Comparison of ENCODE assay signal across 14 mouse cellular contexts in genomic region chr6:32388276-32388675, GRCm38 (mm10).
DNase-seq lines count a peak whose midpoint lies in the region; ATAC-seq and TF ChIP-seq lines count a peak whose summit lies in the region.
"Had no signal": no experiment of that assay in that cellular context is flagged by ENCODE, and none has a peak within 500 bp of the region (broad histone marks: within the 10 kb centered on the region; RNA-seq: fewer than 3 reads in every experiment).

No protein-coding gene starts in this region.

- H3K4me2 ChIP-seq in lung, postnatal 0 days (replicated peaks; ENCODE audit: low read depth, low read length), result no peak overlapping the region
- H3K4me2 ChIP-seq: limb, embryonic 15.5 days had no signal

- H3K9me3 ChIP-seq in lung, postnatal 0 days (ENCODE audit: low read length), result no peaks in the 10 kb centered on the region
- no peaks in the 10 kb centered on the region for H3K9me3 ChIP-seq in hindbrain, embryonic 10.5 days
- H3K9me3 ChIP-seq: limb, embryonic 15.5 days had no signal

- H3K9ac ChIP-seq in lung, postnatal 0 days (replicated peaks; ENCODE audit: low read depth), result no peak overlapping the region
- H3K9ac ChIP-seq: limb, embryonic 15.5 days had no signal

- no peaks in the 10 kb centered on the region for H3K36me3 ChIP-seq in lung, postnatal 0 days (ENCODE audit: insufficient read depth, low read length)
- H3K36me3 ChIP-seq in hindbrain, embryonic 10.5 days, result no peaks in the 10 kb centered on the region
- H3K36me3 ChIP-seq: limb, embryonic 15.5 days had no signal

- H3K4me1 ChIP-seq in lung, postnatal 0 days (ENCODE audit: insufficient read depth, low read depth, low read length), result no peaks in the 10 kb centered on the region; the same call in 1 of the 2 replicates
- H3K4me1 ChIP-seq in hindbrain, embryonic 10.5 days (replicated peaks), result 0 out of 2 replicates have a peak, but pooled peaks cover 11% of the 10 kb centered on the region
- H3K4me1 ChIP-seq: limb, embryonic 15.5 days had no signal

- ATAC-seq in lung, postnatal 0 days, result no peak
- ATAC-seq: intestine, embryonic 16.5 days; midbrain, embryonic 16.5 days had no signal

- H3K27me3 ChIP-seq in lung, postnatal 0 days (replicated peaks; ENCODE audit: insufficient read depth, low read length), result no peaks in the 10 kb centered on the region
- no peaks in the 10 kb centered on the region for H3K27me3 ChIP-seq in hindbrain, embryonic 10.5 days (ENCODE audit: insufficient read depth, poor library complexity, severe bottlenecking)
- H3K27me3 ChIP-seq: limb, embryonic 15.5 days had no signal

- intact Hi-C loops in heart, postnatal 10 days (cut with DNase I), result no loop called here

- H3K27ac ChIP-seq in lung, postnatal 0 days (ENCODE audit: low read length), result no peak overlapping the region
- H3K27ac ChIP-seq in hindbrain, embryonic 10.5 days, result no peak overlapping the region
- H3K27ac ChIP-seq: left cerebral cortex, adult 2 months; limb, embryonic 15.5 days had no signal

- no peak for TF ChIP-seq EP300 in lung, postnatal 0 days (IDR thresholded peaks at IDR 0.05)

- 15% methylated on average over 1 of the region's 1 CpGs for WGBS in lung, postnatal 0 days
- 62% methylated on average over 1 of the region's 1 CpGs for WGBS in hindbrain, embryonic 10.5 days

- DNase-seq in lung, postnatal 0 days (ENCODE audit: low spot score), result peak; percentile 22
- DNase-seq in lung, postnatal 4 days, result no peak
- DNase-seq in heart, adult 18-20 months, result peak; percentile 44 to 49
- peak; percentile 39 to 41 for DNase-seq in heart, postnatal 10 days
- DNase-seq in testis, postnatal 14 days (ENCODE audit: low spot score), result peak; percentile 41
- DNase-seq in hindbrain, embryonic 10.5 days (ENCODE audit: low spot score), result no peak
- no peak for DNase-seq in cerebellum, adult 9-10 months
- no peak for DNase-seq in layer of hippocampus, adult 11-12 months (ENCODE audit: low spot score)
- DNase-seq: lung, postnatal 10 days had no signal

- TF ChIP-seq CTCF in lung, postnatal 0 days (IDR thresholded peaks at IDR 0.05), result no peak

- H3K4me3 ChIP-seq in lung, postnatal 0 days (ENCODE audit: low read depth, low read length), result no peak overlapping the region
- no peak overlapping the region for H3K4me3 ChIP-seq in hindbrain, embryonic 10.5 days
- H3K4me3 ChIP-seq: erythroblast, embryonic 14.5 days; left cerebral cortex, adult 2 months; limb, embryonic 15.5 days had no signal

Comparison
In these comparisons a context has a peak if more than half of its experiments do, and no peak if none do; other contexts are left out.
1. DNase-seq: peak in lung, postnatal 0 days (single experiment), heart, adult 18-20 months (2 of 2), heart, postnatal 10 days (2 of 2) and testis, postnatal 14 days (single experiment); none in lung, postnatal 4 days (0 of 2), hindbrain, embryonic 10.5 days (single experiment), cerebellum, adult 9-10 months (single experiment) and layer of hippocampus, adult 11-12 months (single experiment).